Mouse (Mus musculus) CH12.LX (cell line): ENCODE data around the gene Bach2. TPM values are rescaled to one million over a fixed set of nuclear protein-coding genes. Genes with fewer than 3 reads are reported as not detected.

Source experiments
- DNase-seq: peaks from one replicate; pipeline ENCODE4 v3.0.0-alpha.2; 2013; ENCODE audit errors: extremely low read depth
- H3K27ac ChIP-seq: 2 replicates; pipeline ENCODE4 v1.5.1; 2012; ENCODE audit warnings: low read depth, mild to moderate bottlenecking, control low read depth, moderate library complexity; ENCODE audit not compliant: insufficient read depth
- H3K27me3 ChIP-seq: replicated peaks from 2 replicates; pipeline ENCODE3; 2012; ENCODE audit warnings: inconsistent platforms
- H3K36me3 ChIP-seq, 2 experiments: replicated peaks in 1 of 2; 2 replicates each; pipeline versions ENCODE3 to v1.6.1; 2012; ENCODE audit warnings: inconsistent platforms in 1 of 2, low read length in 1 of 2, mild to moderate bottlenecking in 1 of 2, mixed read lengths in 1 of 2, moderate library complexity in 1 of 2; ENCODE audit not compliant: control insufficient read depth in 1 of 2, insufficient read depth in 1 of 2
- H3K4me1 ChIP-seq, 2 experiments: 2 replicates each; pipeline ENCODE4 v1.6.1; 2012; ENCODE audit warnings: inconsistent platforms in 1 of 2, moderate library complexity in 1 of 2; ENCODE audit not compliant: insufficient read depth in 2 of 2, control insufficient read depth in 1 of 2
- H3K4me2 ChIP-seq: 2 replicates; pipeline ENCODE4 v1.6.1; 2012; ENCODE audit warnings: low read depth, mild to moderate bottlenecking, control low read depth; ENCODE audit not compliant: poor library complexity, insufficient read depth, severe bottlenecking
- H3K4me3 ChIP-seq, 3 experiments: fragments of 150-350 bp in 1 of 3; sonication (generic) in 1 of 3; replicated peaks in 1 of 3; 2 replicates each; pipeline versions ENCODE3 to v1.5.1; 2011 to 2012; ENCODE audit warnings: low read depth in 2 of 3, low read length in 2 of 3, mild to moderate bottlenecking in 2 of 3, moderate library complexity in 2 of 3, control low read depth in 1 of 3, improper control_type of control experiment in 1 of 3, inconsistent platforms in 1 of 3, mixed read lengths in 1 of 3; ENCODE audit not compliant: poor library complexity in 1 of 3
- H3K79me2 ChIP-seq: replicated peaks from 2 replicates; pipeline ENCODE4 v1.6.1; 2012; ENCODE audit warnings: mild to moderate bottlenecking, moderate library complexity; ENCODE audit not compliant: control insufficient read depth, poor library complexity, insufficient read depth, severe bottlenecking; ENCODE audit errors: extremely low read depth
- H3K9ac ChIP-seq: 2 replicates; pipeline ENCODE4 v1.6.1; 2012; ENCODE audit warnings: low read depth, mild to moderate bottlenecking, control low read depth, moderate library complexity; ENCODE audit not compliant: insufficient read depth
- H3K9me3 ChIP-seq: replicated peaks from 2 replicates; pipeline ENCODE3; 2012; ENCODE audit warnings: low read length, inconsistent platforms, mixed read lengths
- CHD1 ChIP-seq: IDR thresholded peaks from 2 replicates; pipeline ENCODE4 v1.6.1; 2012; ENCODE audit warnings: low read depth, low read length, improper control_type of control experiment, inconsistent platforms
- CTCF ChIP-seq, 2 experiments: IDR thresholded peaks in 1 of 2; conservative IDR thresholded peaks in 1 of 2; 2 replicates each; pipeline ENCODE4 v1.5.1; 2011 to 2012; ENCODE audit warnings: low read depth in 2 of 2, low read length in 2 of 2, improper control_type of control experiment in 1 of 2, inconsistent platforms in 1 of 2, mild to moderate bottlenecking in 1 of 2, moderate library complexity in 1 of 2
- ELF1 ChIP-seq: IDR thresholded peaks from 2 replicates; pipeline ENCODE4 v1.6.1; 2014; ENCODE audit warnings: low read depth, mild to moderate bottlenecking, inconsistent platforms, low read length, improper control_type of control experiment
- IRF4 ChIP-seq: IDR thresholded peaks from 2 replicates; pipeline ENCODE4 v1.6.1; 2014; ENCODE audit warnings: low read depth, mild to moderate bottlenecking, inconsistent platforms, low read length, improper control_type of control experiment
- JUND ChIP-seq: conservative IDR thresholded peaks from 2 replicates; pipeline ENCODE4 v1.6.1; 2011; ENCODE audit warnings: low read depth, low read length, improper control_type of control experiment
- KAT2A ChIP-seq: IDR thresholded peaks from 2 replicates; pipeline ENCODE4 v1.6.1; 2012; ENCODE audit warnings: low read length, improper control_type of control experiment, inconsistent platforms; ENCODE audit not compliant: insufficient replicate concordance
- MAX ChIP-seq: IDR thresholded peaks from 2 replicates; pipeline ENCODE4 v1.6.1; 2011; ENCODE audit warnings: low read length, improper control_type of control experiment
- MXI1 ChIP-seq: IDR thresholded peaks from 2 replicates; pipeline ENCODE4 v1.6.1; 2011; ENCODE audit warnings: mild to moderate bottlenecking, low read depth, low read length, improper control_type of control experiment
- MYC ChIP-seq: IDR thresholded peaks from 2 replicates; pipeline ENCODE4 v1.6.1; 2011; ENCODE audit warnings: low read depth, mild to moderate bottlenecking, improper control_type of control experiment, low read length
- NELFE ChIP-seq: IDR thresholded peaks from 2 replicates; pipeline ENCODE4 v1.6.1; 2011; ENCODE audit warnings: low read depth, low read length, improper control_type of control experiment
- PAX5 ChIP-seq: IDR thresholded peaks from 2 replicates; pipeline ENCODE4 v1.6.1; 2012; ENCODE audit warnings: low read length, inconsistent platforms, mixed read lengths
- RAD21 ChIP-seq: IDR thresholded peaks from 2 replicates; pipeline ENCODE4 v1.6.1; 2011; ENCODE audit warnings: low read depth, mild to moderate bottlenecking, low read length, improper control_type of control experiment, moderate library complexity
- RCOR1 ChIP-seq: conservative IDR thresholded peaks from 2 replicates; pipeline ENCODE4 v1.6.1; 2012; ENCODE audit warnings: low read depth, mild to moderate bottlenecking, inconsistent platforms, low read length, improper control_type of control experiment
- SIN3A ChIP-seq: IDR thresholded peaks from 2 replicates; pipeline ENCODE4 v1.6.1; 2012; ENCODE audit warnings: low read length, improper control_type of control experiment, inconsistent platforms
- TBP ChIP-seq: conservative IDR thresholded peaks from 2 replicates; pipeline ENCODE4 v1.6.1; 2011; ENCODE audit warnings: low read depth, low read length, improper control_type of control experiment
- TCF12 ChIP-seq: IDR thresholded peaks from 2 replicates; pipeline ENCODE4 v1.6.1; 2014; ENCODE audit warnings: low read depth, mild to moderate bottlenecking, inconsistent platforms, low read length, improper control_type of control experiment
- UBTF ChIP-seq: IDR thresholded peaks from 2 replicates; pipeline ENCODE4 v1.6.1; 2012; ENCODE audit warnings: low read depth, mild to moderate bottlenecking, inconsistent platforms, low read length, improper control_type of control experiment, moderate library complexity
- USF1 ChIP-seq: IDR thresholded peaks from 2 replicates; pipeline ENCODE4 v1.6.1; 2014; ENCODE audit warnings: low read depth, mild to moderate bottlenecking, inconsistent platforms, low read length, improper control_type of control experiment
- ZC3H11A ChIP-seq: IDR thresholded peaks from 2 replicates; pipeline ENCODE4 v1.6.1; 2012; ENCODE audit warnings: low read depth, mild to moderate bottlenecking, inconsistent platforms, low read length, improper control_type of control experiment
- ZKSCAN1 ChIP-seq: IDR thresholded peaks from 2 replicates; pipeline ENCODE4 v1.6.1; 2012; ENCODE audit warnings: low read depth, inconsistent platforms, low read length, improper control_type of control experiment, borderline replicate concordance
- ZMIZ1 ChIP-seq: IDR thresholded peaks from 2 replicates; pipeline ENCODE4 v1.6.1; 2012; ENCODE audit warnings: low read depth, mild to moderate bottlenecking, inconsistent platforms, low read length, improper control_type of control experiment
- ZNF384 ChIP-seq: IDR thresholded peaks from 2 replicates; pipeline ENCODE4 v1.6.1; 2012; ENCODE audit warnings: low read depth, low read length, improper control_type of control experiment, inconsistent platforms
- dilution Hi-C: fragments of 300-500 bp; cut with MboI; formaldehyde crosslinking; loops from 2 replicates; pipeline ENCODE4 v1.14.3; 2020; ENCODE audit warnings: low sequenced_read_pairs; ENCODE audit not compliant: extremely low pct_unique_long_range_greater_than_20kb, extremely low pct_ligation_motif_present
- in situ Hi-C: fragments of 300-500 bp; cut with MboI; formaldehyde crosslinking; loops from 3 replicates; pipeline ENCODE4 v1.14.3; 2019; ENCODE audit warnings: low sequenced_read_pairs, low pct_ligation_motif_present, low pct_unique_long_range_greater_than_20kb, mixed read lengths
- polyA plus RNA-seq: library from polyadenylated mRNA; unstranded; fragments of >175 nt; gene quantifications from 2 replicates; pipeline ENCODE4 v1.2.1, GENCODE M21; 2012; ENCODE audit warnings: low read depth; ENCODE audit not compliant: insufficient read length
- total RNA-seq, 2 experiments: library from RNA; depleted of rRNA; stranded (reverse); fragments of 300-350 nt in 1 of 2; fragments of >200 nt in 1 of 2; gene quantifications; 2 replicates each; pipeline ENCODE4 v1.2.3; 2012 to 2014

Bach2 gene
- total and polyA plus RNA-seq, 3 experiments = 0.11 TPM; not detected in 2

DNA sequence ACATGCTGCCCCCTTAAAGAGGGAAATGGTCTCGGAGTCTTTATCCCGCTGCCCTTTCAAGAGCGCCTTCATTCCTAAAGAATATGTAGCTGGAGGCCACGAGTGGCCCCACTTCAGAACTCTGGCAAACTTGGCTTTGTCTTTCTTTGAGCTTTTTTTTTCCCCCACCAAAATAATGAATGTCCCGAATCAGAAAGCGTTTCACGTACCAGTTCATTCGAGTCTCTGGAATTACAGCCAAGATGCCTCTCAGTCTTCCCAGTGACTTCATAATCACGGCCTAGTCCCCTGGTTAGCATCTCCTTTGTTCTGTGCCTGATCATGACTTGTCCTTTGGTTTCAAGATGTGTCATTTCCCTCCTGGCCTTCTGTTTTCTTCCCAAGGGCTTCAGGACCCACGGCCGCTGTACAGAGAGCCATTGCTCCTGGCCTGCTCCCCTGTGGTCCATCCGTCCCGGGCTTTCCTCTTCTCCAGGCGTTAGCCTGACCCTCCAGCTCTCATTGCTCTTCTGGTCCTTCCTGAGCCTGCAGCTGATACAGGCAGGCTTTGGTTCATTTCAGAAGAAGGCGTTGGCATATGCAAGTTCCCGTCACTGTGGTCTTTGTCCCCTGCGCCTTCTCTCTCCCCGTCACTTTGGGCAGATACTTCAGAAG, 5.6 kb downstream of the Bach2 start:
- dilution Hi-C loops (no loop called here), in situ Hi-C loops (loop anchor here (10.0 kb wide), 1 partner anchor 189 kb away; no protein-coding TSS in a partner anchor)
- Histone ChIP-seq H3K36me3 (no peaks in the 10 kb centered on the region), H3K27ac (no peak overlapping the region), H3K9ac (no peak overlapping the region), H3K9me3 (no peaks in the 10 kb centered on the region), H3K4me2 (no peak overlapping the region), H3K4me3 (no peak overlapping the region), H3K4me1 (peaks cover 0 to 25% of the 10 kb centered on the region in 2 experiments; a peak in 2 of 4 replicates), H3K79me2 (no peaks in the 10 kb centered on the region), H3K27me3 (peaks cover 38% of the 10 kb centered on the region)
- no peak for DNase-seq
- TF ChIP-seq CHD1 (no peak), ZC3H11A (no peak), MXI1 (no peak), USF1 (no peak), IRF4 (no peak), MYC (no peak), JUND (no peak), CTCF (conservative IDR thresholded peaks at IDR 0.05 in 1 of 2, IDR thresholded peaks at IDR 0.05 in 1 of 2; ENCODE audit: low read depth in 2 of 2, low read length in 2 of 2) (no peak)

DNA sequence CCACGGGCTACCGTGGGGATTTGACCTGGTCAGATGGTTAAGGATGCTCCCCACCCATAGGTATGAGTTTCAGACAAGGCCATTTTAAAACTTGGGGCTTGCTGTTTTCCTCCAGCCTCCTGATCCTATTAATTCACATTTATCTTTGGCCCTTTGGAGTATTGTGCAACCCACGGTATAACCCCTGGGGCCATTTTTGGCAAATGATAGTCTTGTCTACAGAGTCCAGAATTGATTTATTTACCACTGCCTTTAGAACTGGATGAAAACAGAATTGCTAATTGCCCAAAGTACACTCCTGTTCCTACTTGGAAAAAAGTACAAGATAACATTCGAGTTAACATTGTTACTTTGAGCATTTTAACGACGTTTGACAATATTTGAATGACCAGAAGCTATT, 7.0 kb downstream of the Bach2 start:
- Histone ChIP-seq H3K4me1 (peaks cover 6 to 27% of the 10 kb centered on the region in 2 experiments), H3K4me2 (no peak overlapping the region), H3K4me3 (no peak overlapping the region), H3K36me3 (no peaks in the 10 kb centered on the region), H3K27ac (no peak overlapping the region), H3K79me2 (no peaks in the 10 kb centered on the region), H3K9me3 (no peaks in the 10 kb centered on the region), H3K27me3 (peaks cover 25% of the 10 kb centered on the region)
- in situ Hi-C loops = loop anchor here (10.0 kb wide), 1 partner anchor 191 kb away; no protein-coding TSS in a partner anchor
- no peak for DNase-seq
- TF ChIP-seq USF1 = no peak
- TF ChIP-seq, all 38 proteins: peak for 0
- H3K9ac ChIP-seq = no peak overlapping the region
- dilution Hi-C loops = no loop called here

DNA sequence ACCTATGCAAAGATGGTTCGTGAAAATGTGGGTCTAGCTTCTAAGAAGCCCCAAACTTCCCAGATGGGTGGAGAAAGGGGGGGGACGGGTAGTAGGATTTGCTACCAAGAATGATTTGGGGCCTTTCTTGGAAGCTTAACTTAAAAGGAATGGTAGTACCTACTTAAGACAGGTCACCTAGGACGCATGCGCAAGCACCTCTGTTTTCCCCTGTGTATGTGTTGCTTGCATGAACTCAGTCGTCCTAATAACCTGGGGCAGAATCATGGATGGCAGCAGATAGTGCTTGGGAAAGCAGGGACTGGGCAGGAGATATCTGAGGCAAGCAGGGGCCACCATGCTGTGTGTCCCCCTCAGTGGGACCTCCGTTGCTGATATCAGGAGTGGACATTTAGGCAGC, 7.4 kb downstream of the Bach2 start:
- TF ChIP-seq CTCF (conservative IDR thresholded peaks at IDR 0.05 in 1 of 2, IDR thresholded peaks at IDR 0.05 in 1 of 2; ENCODE audit: low read depth in 2 of 2, low read length in 2 of 2) = no peak
- TF ChIP-seq KAT2A = no peak
- TF ChIP-seq UBTF = no peak
- no peak for TF ChIP-seq CHD1
- no peak for TF ChIP-seq ZNF384
- no peak for TF ChIP-seq MAX
- TF ChIP-seq PAX5 = no peak
- TF ChIP-seq TCF12 = no peak
- no peak for TF ChIP-seq ZMIZ1
- TF ChIP-seq TBP = no peak
- no peak for TF ChIP-seq RCOR1
- TF ChIP-seq RAD21 = no peak
- no peak for TF ChIP-seq MYC
- no peak for TF ChIP-seq ZKSCAN1
- TF ChIP-seq NELFE = no peak
- TF ChIP-seq ELF1 = no peak
- no peak for TF ChIP-seq MXI1
- no peak for TF ChIP-seq SIN3A
- H3K27ac ChIP-seq = no peak overlapping the region
- dilution Hi-C loops = no loop called here
- H3K4me3 ChIP-seq = no peak overlapping the region
- H3K4me2 ChIP-seq = no peak overlapping the region
- no peak for DNase-seq
- H3K27me3 ChIP-seq = peaks cover 21% of the 10 kb centered on the region
- no peaks in the 10 kb centered on the region for H3K9me3 ChIP-seq
- H3K9ac ChIP-seq = no peak overlapping the region
- H3K79me2 ChIP-seq = no peaks in the 10 kb centered on the region
- H3K4me1 ChIP-seq = peaks cover 7 to 32% of the 10 kb centered on the region in 2 experiments
- in situ Hi-C loops = loop anchor here (10.0 kb wide), 1 partner anchor 191 kb away; no protein-coding TSS in a partner anchor
- no peaks in the 10 kb centered on the region for H3K36me3 ChIP-seq
